Mouse (Mus musculus): ENCODE data around the gene Abi3bp.
A peak's percentile ranks its signal among the peaks of the same experiment; 100 is the strongest.

Gene Abi3bp

DNA sequence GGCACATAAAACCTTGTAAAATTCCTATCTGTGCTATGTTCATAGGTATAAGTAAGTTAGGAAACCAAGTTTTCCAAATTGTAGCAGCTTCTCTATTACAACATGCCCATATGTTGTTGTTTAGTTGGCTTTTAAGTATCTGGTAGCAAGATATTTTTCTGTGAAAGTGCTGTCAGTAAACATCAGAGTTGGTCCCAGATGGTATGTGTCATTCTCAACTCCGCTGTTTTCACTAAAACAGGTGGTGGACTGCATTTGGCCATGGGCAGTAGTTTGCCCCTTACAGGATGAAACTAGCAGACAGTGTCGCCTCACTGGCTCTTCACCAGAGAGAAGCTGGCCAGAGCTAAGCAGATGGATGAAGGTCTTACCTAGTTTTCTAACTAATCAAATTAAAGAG, 26.3 kb downstream of the Abi3bp start:
- no peak for DNase-seq (ENCODE audit: low read depth, low spot score)

DNA sequence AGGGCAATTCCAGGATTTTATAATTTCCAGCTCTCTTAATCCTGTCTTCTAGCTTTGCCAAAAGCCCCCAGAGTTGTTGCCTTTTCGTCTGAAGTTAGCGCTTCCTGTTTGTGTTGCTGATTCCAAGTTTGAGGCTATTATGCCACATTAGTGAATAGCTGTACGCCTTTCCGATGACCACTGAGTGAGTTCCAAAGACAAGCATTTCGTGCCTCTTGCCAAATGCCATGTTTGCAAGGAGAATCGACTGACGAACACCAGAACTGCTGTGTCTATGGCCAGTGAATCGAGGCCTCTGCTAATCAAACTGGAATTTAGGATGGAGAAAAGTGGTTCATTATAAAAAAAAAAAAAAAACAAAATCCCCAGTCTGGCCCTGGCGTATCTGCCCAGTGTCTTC, 40.3 kb downstream of the Abi3bp start:
- no peak for DNase-seq (ENCODE audit: low read depth, low spot score)

DNA sequence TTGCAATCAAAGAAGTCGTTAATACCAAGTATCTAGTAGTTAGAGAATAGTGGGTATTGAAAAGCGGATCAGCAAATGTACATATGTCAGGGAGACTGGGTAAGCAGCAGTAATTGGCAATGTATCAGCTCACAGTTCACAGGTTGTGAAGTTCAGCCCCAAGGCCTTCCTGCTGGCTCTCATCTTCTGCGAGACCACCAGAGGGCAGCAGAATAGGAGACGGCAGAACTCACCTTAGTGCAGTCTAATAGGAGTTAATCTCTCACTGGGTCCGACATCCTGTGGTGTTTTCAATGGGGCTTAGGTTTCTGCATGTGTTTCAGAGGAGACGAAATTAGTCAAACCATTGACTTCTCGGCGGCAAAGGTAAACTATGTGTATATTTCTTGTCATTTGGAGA, 46.7 kb downstream of the Abi3bp start:
- no peak for DNase-seq (ENCODE audit: low read depth, low spot score)

DNA sequence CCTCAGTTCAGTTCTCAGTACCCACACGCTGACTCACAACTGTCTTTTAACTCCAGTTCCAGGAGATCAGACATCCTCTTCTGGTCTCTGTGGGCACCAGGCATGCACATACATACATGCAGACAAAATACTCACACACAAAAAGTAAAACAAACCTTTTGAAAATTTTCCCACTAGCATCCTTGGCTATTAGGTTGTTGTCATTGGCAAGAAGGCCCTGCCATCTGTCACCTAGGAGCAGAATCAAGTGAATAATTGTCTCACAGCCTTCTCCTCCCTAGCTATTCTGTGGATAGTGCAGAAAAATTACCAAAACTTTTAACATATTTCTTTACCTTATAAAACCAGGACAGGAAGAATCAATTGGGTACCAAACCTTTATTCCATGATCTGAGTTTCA, 48.8 kb downstream of the Abi3bp start:
- no peak for DNase-seq (ENCODE audit: low read depth, low spot score)

DNA sequence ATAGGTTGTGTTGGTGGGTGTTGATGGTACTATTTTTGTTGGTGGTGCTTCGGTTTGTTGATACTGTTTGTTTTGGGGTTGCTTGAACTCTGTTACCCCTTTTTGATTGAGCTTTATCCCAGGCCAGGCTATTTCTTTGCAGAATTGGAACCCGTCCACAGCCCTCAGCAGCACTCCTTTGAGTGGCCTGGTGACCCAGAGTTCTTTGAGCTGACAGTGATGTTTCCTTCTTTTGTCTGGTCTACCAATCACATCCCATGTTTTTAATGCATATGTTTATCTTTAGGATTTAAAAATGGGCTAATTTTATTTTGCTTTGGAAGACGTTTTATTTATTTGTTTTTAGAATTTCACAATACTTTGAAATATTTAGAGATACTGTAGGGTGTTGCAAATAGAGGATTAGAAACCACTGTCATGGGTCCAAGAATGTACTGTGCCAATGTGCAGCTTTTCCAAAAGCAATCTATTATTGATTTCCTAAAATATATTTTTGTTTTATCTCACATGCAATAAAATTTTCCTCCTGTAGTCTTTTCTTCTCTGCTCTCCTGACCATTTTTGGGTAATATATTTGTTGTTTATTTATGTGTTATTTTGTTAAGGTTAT, 50.5 kb downstream of the Abi3bp start:
- no peak for DNase-seq (ENCODE audit: low read depth, low spot score)

DNA sequence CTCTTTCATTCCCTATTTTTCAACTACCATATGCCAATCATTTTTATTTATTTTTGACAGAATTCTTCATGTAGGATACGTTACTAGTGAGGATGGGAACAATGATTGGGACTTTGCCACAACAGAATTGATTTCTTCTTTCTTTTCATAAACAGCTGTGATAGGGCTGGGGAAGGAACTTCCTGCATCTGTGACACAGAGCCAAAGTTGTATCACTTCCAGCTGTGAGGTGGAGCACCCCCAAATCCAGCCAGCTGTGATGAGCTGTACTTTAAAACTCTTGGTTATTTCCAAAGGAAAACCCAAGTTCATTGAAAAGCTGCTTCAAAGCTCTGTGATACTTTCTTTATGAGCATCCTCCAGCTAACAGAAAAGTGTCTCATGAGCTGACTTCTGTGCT, 101.9 kb downstream of the Abi3bp start:
- DNase-seq (ENCODE audit: low read depth, low spot score): no peak

DNA sequence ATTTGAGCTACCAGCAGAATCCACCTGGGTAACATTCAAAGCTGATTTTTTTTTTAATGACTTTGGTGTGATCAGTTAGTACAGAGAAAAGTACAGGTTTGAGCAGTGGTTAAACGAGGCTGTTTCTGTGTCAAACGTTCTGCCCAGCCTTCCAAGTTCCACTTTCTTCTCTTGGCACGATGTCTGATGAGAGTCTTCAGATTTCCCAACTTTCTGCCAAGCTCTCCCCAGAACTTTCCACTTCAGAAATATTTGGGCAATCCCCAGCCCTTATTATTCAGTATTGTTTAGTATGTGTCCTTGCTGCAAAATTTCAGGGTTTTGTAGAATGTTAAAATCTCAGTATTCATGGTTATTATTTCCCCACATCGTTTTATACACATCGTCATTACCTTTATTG, 115.9 kb downstream of the Abi3bp start:
- no peak for DNase-seq (ENCODE audit: low read depth, low spot score)

DNA sequence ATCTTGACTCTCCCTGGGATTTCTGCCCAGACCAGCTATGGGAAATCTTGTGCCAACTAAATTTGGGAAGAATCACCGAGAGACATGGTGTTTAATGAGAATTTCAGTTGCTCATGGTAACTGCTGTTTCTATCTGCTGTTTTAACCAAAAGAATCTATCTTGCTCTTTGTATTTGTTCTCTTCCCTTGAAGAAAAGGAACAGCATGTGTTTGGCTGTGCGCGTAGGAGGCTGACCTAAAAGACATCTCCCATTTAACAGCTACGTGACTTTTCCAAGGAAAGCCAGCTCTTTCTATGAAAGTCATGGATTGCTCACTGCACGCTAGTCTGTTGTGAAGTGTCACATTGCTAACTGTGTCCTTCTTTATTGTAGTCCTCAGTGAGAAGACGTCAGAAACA, 117.2 kb downstream of the Abi3bp start:
- DNase-seq (ENCODE audit: low read depth, low spot score): peak; percentile 52

DNA sequence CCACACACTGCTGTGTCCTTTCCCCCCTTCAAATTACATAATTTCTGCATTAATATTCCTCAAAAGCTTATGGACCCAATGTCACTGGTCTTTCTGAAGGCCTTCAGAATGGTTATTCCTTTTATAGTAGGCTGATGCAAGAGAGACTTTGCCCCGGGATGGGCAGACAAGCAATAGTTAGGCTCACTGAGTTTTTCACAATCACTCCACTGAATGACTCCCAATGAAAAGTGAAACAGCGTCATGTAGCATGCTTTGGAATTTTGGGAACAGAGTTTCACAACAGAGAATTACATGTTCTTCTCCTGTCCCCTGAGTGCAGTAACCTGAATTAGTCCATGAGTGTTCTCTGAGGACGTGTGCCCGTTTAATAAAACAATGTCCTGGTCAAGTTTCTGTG, 120.7 kb downstream of the Abi3bp start:
- no peak for DNase-seq (ENCODE audit: low read depth, low spot score)

DNA sequence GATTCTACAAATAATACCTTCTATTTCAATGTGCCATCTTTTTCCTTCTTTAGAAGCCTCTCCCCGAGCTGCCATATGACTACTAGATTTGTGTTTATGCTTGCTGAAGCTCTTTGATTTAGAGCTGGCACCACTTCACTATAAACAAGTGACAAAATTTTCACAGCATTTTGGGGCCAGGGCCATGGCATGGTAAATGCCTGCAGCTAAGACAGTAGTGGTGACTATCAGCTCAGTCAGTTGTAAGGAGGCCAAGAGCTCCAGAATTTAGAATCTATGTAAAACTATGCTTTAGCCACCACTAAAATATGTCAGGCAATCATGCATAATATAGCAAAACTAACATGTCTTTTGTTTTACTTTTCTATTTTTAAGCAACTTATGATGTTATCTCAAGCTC, 124.7 kb downstream of the Abi3bp start:
- peak; percentile 4 for DNase-seq (ENCODE audit: low read depth, low spot score)

DNA sequence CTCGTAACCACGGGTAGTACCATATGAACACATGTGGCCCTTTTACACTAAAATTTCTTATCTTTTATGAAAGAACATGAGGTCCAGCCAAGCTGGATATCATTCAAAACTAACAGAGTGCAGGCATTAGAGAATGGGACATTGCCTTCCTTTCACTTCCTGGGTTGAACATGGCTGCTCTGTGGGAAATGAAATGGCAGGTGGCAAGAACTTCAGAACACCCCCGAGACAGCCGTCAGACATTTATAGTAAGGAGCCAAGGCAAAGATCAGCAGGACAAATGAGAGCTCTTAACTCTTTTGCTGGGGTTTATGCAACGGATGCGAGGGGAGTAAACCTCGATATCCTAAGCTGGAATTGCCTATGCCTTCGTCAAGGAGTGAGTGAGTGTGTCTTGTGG, 132.9 kb downstream of the Abi3bp start:
- DNase-seq (ENCODE audit: low read depth, low spot score): no peak

DNA sequence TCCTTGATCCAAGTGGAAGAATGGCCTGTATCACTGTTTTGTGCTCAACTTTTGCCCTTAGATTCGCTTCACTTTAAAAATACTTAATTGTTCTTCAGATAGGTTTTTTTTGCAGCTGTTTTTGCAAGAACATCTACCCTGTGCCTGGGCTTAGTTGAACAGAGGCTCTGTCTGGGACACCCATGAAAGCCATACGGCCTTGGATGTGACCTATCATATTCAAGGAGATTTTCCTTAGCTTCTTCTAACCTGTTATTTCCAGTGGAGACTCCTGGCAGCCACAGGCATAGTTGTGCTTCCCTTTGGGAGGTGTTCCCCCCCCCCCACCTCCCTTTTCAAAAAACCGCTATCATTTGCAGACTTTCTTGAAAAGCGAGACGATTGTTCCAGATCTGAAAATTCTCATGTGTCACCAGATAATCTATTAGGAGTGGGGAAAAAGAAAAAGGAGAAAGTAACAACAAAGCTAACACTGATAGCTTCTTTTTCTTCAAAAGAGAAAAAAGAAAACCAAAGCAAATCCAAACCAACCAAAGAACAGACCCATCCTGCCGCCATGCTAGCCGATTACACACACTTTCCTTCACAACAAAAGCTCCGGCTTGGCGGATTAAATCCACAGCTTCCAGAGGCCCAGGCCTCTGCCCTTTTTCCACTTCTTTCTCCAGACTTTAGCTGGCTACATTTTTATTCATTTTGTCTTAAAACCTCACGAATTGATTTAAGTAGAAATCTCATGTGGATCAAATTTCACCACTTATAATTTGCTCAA, 133.6 kb downstream of the Abi3bp start:
- no peak for DNase-seq (ENCODE audit: low read depth, low spot score)

DNA sequence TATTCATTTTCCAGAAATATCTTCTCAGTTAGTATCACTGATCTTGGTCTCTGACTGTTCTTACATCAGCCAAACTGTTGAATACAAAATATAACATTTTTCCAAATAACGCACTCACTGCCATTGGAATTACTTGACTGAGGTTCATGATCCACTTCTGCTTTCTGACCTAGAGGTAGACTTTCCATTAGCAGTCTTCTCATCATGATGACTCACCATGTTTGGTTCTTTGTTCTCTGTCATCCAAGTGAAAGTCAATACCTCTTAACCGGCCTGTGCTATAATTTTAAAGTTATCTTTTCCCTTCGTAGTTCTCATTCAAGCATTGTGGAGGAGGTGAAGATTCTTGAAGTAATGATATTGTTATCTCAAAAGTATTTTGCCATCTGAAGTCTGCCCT, 160.9 kb downstream of the Abi3bp start:
- DNase-seq (ENCODE audit: low read depth, low spot score): no peak

DNA sequence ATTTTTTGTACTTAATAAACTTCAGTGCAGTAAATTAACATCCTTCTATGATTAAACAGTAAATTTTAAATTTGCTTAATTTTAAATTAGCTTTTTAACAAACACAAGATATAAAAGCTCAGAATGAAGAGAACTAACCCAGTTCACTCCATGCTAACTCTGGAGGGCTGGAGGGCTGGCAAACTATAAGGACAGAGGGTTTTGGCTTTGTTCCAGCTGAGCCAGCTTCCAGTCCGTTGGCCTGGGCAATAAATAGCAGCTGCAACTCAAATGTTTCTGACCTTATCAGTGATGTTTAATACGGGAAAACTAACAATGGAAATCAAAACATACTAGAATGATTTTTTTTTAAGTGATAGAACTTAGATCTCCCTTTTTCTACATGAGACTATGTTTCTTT, 167.6 kb downstream of the Abi3bp start:
- no peak for DNase-seq (ENCODE audit: low read depth, low spot score)

DNA sequence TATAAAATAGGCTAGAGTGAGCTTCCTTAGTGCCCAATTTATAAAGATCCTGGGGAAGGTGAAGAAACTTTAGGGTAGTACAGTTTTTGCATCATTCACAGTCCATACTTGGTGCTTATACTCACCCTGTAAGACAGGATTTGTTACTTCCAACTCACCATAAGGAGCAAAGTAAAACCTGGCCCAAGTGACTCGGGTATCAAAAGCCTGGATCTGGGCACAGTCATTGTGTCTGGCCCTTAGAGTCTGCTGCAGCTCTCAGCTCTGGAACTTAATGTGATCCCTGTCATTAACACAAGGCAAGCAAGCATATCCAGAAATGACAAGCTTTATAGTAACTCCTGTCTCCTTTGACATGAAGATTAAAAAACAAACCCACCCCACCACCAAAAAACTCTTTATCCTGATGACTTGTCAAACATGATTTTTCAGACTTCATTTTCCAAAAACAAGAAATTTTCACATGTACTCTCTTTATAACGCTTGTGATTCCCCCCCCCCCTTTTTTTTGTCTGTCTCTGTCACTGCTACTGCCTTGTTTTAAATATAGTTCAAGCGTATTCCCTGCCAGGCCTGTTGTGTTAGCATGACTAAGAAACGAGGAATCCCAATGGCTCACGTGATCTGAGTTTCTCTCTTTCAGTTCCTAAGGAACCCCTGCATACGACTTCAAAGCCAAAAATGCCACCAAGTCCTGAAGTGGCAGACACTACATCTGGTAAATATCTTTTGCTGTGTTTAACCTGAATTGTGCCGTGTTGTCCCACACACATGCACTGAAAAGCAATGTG, 168.9 kb downstream of the Abi3bp start:
- DNase-seq (ENCODE audit: low read depth, low spot score): no peak

DNA sequence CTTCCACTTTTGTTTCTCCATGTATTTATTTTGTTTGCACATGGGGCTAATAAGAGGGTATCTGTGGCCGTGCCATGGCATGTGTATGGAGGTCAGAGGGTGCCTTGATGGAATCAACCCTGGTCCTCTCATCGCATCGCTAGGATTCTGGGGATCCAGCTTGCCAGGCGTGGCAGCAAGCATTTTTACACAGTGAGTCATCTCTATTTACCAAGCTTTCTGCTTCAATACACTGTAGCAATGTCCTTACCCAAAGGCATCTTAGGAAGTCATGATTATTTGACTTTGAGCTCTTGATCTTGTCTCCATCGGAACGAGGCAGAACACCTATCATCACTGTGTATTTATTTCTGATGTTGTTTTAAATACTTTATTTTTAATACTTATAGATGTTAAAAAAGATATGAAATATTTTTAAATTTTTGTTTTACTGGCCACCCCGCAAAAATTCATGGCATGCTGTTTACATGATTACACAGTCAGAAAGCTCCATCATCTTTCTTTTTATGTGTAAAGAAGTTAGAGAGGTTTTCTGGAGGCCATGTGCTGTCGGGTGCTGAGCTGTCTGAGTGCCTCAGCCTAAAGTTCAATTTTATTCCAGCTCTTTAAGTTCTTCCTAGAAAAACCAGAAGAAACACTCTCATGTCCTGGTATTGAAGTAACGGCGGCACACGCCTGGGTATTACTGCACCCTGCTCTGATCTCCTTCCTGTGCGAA, 177.7 kb downstream of the Abi3bp start:
- no peak for DNase-seq (ENCODE audit: low read depth, low spot score)

DNA sequence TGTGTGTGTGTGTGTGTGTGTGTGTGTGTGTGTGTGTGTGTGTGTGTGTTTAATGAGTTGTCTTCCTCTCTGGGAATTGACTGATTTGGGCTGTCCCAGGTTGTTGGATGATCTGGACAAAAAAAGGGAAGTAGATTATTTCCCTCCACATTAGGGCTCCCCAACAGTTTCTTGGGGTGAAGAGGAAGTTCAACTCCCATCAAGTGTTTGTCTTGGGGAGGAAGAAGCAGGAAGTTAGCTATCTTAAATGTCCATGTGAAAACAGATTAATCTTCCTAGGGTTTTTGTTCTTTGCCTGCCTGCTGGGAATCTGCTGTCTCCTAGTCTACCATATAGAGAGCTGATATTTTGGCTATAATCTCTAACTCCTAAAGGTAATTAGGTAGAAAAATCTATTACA, 181.2 kb downstream of the Abi3bp start:
- no peak for DNase-seq (ENCODE audit: low read depth, low spot score)

DNA sequence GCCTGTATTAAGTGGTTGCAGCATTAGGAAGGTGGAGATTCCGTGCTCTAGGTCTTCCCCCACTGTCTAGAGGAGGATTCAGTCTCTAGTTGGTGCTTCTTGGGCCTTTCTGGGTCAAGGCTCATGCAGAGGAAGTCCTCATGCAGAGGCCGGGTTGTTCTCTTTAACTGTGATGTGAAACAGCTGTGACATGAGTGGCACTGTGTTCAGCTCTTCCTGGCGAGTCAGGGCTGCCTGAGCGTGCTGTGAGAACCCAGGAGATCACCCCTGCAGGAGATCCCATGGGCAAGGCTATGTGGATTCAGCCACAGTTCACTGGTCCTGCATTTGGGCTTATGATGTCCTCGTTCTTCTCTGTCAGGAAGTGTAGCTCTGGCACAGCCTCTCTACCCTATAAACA, 191.8 kb downstream of the Abi3bp start:
- DNase-seq (ENCODE audit: low read depth, low spot score): no peak

DNA sequence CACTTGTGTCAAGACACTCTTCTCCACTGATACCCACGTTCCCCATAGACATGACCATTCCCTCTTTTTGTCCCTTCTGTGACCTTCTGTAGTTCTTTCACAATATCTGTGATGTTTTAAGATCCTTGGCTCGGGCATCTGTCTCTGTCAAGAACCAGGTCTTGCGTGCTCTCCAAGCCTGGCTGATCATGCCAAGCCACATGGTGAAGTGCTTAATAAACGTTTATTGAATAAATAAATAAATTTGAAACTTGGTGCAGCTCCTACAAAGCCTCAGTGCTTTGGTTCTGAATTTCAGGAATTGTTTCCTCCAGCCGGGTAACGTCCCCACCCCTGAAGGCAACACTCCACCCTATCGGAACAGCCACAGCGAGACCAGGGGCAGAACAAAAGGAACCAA, 193.3 kb downstream of the Abi3bp start:
- DNase-seq (ENCODE audit: low read depth, low spot score): no peak

DNA sequence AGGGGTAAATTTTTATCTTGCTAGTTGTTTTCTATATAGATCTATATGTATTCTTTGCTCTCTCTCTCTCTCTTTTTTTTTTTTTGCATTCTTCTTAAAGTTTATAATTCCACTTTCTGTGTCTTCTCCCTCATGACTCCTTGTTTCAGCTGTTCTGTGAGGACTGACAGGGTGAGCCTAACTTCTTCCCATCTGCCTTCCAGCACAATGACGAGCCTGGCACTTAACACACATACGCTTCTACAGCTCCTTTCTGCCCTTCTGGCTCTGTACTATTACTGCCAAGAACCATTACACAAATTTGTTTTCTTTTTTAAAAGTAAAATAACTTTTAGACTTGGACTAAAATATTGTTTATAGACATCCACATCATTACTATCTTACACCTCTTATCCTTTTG, 195.7 kb downstream of the Abi3bp start:
- DNase-seq (ENCODE audit: low read depth, low spot score): no peak

DNA sequence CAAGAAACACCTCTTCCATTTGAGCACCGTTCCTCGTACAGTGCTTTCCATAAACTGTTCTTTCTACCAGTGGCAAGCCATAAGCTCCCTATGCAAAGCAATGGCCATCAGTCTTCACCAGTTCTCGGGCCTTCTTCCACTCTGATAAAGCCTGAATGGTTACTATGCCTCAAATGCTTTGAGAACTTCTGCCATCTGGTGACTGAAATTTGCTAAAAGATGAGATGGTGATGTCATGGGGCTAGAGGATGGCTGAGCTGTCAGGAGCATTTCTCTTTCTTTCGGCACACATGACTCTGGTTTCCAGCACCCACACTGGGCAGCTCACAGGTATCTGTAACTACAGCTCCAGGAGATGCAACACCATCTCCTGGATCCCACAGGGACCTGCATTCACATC, 199.5 kb downstream of the Abi3bp start:
- DNase-seq (ENCODE audit: low read depth, low spot score): peak; percentile 28

DNA sequence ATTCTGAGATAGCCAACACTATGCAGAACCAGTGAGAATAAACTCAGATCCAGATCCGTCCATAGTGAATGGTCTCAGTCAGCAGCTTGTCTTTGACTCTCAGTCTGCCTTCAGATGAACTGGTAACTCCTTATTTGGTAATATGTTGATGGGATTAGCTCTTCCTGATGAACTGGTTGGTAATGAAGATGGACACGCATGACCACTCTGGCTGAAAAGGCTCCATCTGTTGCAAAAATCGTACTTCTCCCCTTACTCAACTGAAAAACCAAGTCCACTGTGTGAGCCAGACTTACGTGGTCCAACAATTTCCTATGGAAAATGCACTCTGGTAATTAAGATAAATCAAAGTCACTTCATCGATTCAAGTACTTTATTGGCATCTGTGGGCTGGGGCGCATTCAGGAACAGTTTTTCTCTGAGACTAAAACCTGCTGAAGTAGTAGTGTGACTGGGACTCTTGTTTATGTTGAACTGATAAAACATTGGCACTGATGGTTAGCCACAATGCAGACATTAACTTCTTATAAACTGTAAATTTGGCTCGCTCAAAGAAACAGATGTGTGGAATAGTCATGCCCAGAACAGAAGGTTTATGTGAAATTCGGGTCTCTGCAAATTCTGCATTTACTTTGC, 203.4 kb downstream of the Abi3bp start:
- no peak for DNase-seq (ENCODE audit: low read depth, low spot score)

Measured in telencephalon, adult 2 months (tissue).